Mouse (Mus musculus) liver, adult (tissue): ENCODE data around the gene Fam227b.

ENCODE experiments used
- GATA4 ChIP-seq: IDR thresholded peaks from 2 replicates; pipeline ENCODE4 v1.6.1; 2014; ENCODE audit warnings: mild to moderate bottlenecking, low read length; ENCODE audit not compliant: insufficient replicate concordance

Fam227b gene

GRCm38 (mm10) chr2:126038221-126039000 lies 113.4 kb downstream of the Fam227b start:
- TF ChIP-seq GATA4: no peak

- TF ChIP-seq GATA4: no peak
Measured at GRCm38 (mm10) chr2:126036121-126036520, 115.7 kb downstream of the Fam227b start.

GRCm38 (mm10) chr2:126035013-126035770 lies 116.6 kb downstream of the Fam227b start:
- no peak for TF ChIP-seq GATA4

- no peak for TF ChIP-seq GATA4
Measured at GRCm38 (mm10) chr2:126034379-126035005, 117.3 kb downstream of the Fam227b start, which contains the start of gene Fgf7. Fgf7 (plus strand) TSS chr2:126034658.

GRCm38 (mm10) chr2:126033114-126033972 lies 118.5 kb downstream of the Fam227b start:
- no peak for TF ChIP-seq GATA4

GRCm38 (mm10) chr2:126031186-126031900 lies 120.5 kb downstream of the Fam227b start:
- TF ChIP-seq GATA4: no peak

GRCm38 (mm10) chr2:126015763-126016473 lies 135.9 kb downstream of the Fam227b start:
- no peak for TF ChIP-seq GATA4

GRCm38 (mm10) chr2:126014989-126015710 lies 136.7 kb downstream of the Fam227b start:
- TF ChIP-seq GATA4: no peak

GRCm38 (mm10) chr2:126006742-126007141 lies 145.1 kb downstream of the Fam227b start:
- no peak for TF ChIP-seq GATA4

GRCm38 (mm10) chr2:126006088-126006487 lies 145.7 kb downstream of the Fam227b start:
- TF ChIP-seq GATA4: no peak

GRCm38 (mm10) chr2:126002291-126002690 lies 149.5 kb downstream of the Fam227b start:
- no peak for TF ChIP-seq GATA4

- TF ChIP-seq GATA4: no peak
Measured at GRCm38 (mm10) chr2:125975808-125976345, 175.9 kb downstream of the Fam227b start.

GRCm38 (mm10) chr2:125975206-125975605 lies 176.6 kb downstream of the Fam227b start:
- TF ChIP-seq GATA4: no peak

- no peak for TF ChIP-seq GATA4
Measured at GRCm38 (mm10) chr2:125973207-125973606, 178.6 kb downstream of the Fam227b start.
